Mouse (Mus musculus) gastrocnemius, postnatal 4 days (tissue): Measurements from ENCODE around the gene Gas2. TPM values are rescaled to one million over a fixed set of nuclear protein-coding genes. Genes with fewer than 3 reads are reported as not detected.

Experiments
- DNase-seq, 2 experiments: peaks; one replicate each; pipeline ENCODE4 v3.0.0; 2021 to 2022; ENCODE audit warnings: low spot score in 2 of 2, mixed read lengths in 2 of 2
- long read RNA-seq, 2 experiments: library from polyadenylated mRNA; stranded (forward); transcript quantifications; one replicate each; pipeline ENCODE4 v2.0.0; 2021
- total RNA-seq, 2 experiments: library from RNA; stranded (reverse); gene quantifications; 2 replicates each; pipeline ENCODE4 v1.2.3; 2021

Gene Gas2
- total RNA-seq: 10 to 100 TPM; 17.6 to 25.9 TPM
- long read RNA-seq, experiment 1, transcript Gas2-203 (8 exons, 2,232 nt): major isoform, 6 of 24 reads
- long read RNA-seq, experiment 1, partial matches to known transcripts: 0 of 24 reads
- long read RNA-seq, experiment 1, other reads (novel, unspliced or antisense): 14 of 24 reads
- long read RNA-seq, experiment 2, transcript Gas2-203 (8 exons, 2,232 nt): major isoform, 6 of 31 reads
- long read RNA-seq, experiment 2, partial matches to known transcripts: 3 of 31 reads
- long read RNA-seq, experiment 2, other reads (novel, unspliced or antisense): 18 of 31 reads

DNA sequence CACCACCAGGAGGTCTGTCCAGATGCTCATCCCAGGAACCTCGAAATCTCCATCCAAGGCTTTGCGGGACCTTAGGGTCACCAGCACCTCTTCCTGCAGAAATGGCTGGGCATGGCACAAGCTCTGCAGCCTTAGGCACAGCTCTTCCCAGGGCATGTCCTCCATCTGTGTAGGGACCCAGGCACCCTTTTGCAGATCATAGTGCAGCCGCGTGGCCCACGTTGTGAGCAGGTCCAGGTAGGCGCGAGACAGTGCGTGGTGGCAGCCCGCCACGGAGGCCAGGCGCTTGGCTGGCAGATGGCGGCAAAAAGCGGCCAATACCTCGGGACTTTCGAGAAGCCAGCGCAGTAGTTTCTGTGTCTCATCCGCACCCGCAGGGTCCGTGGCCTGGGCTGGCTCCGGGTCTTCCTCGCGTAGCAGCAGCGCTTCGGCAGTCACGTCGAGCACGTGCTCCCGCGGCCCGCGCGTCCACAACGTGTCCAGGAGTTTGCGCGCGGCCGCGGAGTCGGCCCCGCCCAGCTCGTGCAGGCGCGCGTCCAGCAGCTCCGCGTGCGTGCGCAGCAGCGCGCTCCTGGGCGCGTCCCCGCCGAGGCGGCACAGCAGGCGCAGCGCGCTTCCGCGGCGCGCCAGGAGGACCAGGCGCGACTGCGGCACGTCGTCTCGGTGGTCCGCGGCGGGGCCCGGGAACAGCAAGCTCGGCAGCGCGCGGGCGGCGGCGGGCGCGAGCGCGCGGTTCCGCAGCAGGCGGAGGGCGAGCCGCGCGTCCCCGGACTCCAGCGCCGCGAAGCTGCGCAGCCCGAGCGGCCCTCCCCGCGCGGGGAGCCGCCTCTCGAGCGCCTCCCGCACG lies at the start of gene Gas2:
TSS of gene Gas2 (plus strand) at position 766 of the 847 bp plus-strand sequence.
- peak; percentile 78 to 90 for DNase-seq

- DNase-seq: no peak
Observed at GRCm38 (mm10) chr7:51815473-51816282, 46.1 kb upstream of the Gas2 start.

DNA sequence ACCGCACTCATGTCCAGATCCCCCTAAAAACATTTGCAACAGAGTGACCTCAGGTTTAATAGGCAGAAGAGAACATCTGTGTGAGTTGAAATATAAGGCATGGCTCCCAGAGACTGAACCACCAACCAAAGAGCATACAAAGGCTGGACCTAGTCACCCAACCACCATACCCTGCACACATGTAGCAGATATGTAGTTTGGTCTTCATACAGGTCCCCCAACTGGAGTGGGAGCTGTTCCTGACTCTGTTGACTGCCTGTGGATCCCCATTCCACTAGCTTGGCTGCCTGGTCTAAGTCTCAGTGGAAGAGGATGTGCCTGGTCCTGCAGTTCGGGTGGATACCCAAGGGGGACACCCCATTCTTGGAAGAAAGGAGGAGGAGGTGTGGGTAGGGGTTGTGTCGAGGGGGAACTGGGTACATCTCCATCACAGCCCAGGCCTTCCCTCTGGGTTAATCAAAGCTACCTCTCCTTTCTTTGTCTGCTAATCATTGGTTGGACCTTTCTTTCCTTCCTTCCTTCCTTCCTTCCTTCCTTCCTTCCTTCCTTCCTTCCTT lies 45.5 kb upstream of the Gas2 start:
- DNase-seq: no peak

DNA sequence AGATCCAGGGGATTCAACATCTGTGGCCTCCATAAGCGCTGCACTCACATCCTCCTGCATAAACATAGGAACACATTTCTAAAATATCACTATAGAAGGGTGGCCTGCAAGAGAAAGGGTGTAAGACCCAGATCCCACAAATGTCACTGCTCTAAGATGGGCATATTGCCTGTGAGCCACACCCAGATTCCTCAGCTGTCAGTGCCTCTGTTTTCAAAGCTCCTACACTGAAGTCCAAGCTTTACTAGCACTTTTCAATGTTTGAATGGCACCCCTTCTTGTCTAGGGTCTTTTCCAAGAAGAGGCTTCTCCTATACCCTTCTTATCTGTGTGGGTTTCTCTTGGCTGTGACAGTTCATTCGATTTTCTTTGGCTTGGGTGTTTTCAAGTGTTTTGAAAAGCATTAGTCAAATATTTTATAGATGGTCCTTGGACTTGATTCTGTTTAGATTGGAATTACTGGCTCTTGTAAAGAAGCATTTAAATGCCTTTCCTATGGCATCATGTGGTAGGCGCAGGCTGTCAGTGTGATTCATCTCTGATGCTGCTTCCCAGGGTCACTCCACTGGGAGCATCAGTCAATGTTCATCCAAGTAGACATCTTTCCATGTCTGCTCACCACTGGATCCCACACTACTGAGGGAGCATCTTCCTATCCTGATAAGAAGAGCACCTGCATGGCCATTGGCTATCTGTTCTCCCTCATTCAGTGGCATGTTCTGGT lies 43.4 kb upstream of the Gas2 start:
- no peak for DNase-seq

- DNase-seq: no peak
Observed at GRCm38 (mm10) chr7:51819891-51820290, 41.9 kb upstream of the Gas2 start.

DNA sequence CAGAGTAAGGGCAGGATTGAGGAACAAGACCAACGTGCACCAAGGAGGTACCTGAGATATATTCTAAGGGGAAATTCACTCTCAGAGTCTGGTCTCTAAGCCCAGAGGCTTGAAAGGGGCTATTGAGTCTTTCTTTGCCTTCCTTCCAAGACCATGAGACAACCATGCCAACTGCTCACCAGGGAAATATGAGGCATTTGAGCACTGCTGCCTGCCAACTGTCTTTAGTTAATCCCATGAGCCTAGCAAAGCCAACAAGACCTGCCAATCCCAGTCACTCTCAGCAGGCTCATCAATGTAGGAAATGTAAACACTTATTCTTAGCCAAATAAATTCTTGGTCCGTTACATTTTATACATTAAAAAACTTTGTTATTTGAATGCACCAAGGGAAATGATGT lies 40.3 kb upstream of the Gas2 start:
- no peak for DNase-seq

GRCm38 (mm10) chr7:51823562-51824338 lies 38.1 kb upstream of the Gas2 start:
- no peak for DNase-seq

- DNase-seq: peak in 1 of 2 experiments; percentile 15
Observed at GRCm38 (mm10) chr7:51831917-51832316, 29.9 kb upstream of the Gas2 start.

GRCm38 (mm10) chr7:51840515-51840914 lies 21.3 kb upstream of the Gas2 start:
- DNase-seq: peak in 1 of 2 experiments; percentile 23

- no peak for DNase-seq
Observed at GRCm38 (mm10) chr7:51850877-51851276, 10.9 kb upstream of the Gas2 start.

- DNase-seq: no peak
Observed at GRCm38 (mm10) chr7:51851890-51852507, 9.8 kb upstream of the Gas2 start.

GRCm38 (mm10) chr7:51862097-51862492 lies 280 bp downstream of the Gas2 start, which contains the start of gene Fancf:
Gene Fancf, minus strand, starts transcription at chr7:51862267.
- peak; percentile 94 to 96 for DNase-seq

DNA sequence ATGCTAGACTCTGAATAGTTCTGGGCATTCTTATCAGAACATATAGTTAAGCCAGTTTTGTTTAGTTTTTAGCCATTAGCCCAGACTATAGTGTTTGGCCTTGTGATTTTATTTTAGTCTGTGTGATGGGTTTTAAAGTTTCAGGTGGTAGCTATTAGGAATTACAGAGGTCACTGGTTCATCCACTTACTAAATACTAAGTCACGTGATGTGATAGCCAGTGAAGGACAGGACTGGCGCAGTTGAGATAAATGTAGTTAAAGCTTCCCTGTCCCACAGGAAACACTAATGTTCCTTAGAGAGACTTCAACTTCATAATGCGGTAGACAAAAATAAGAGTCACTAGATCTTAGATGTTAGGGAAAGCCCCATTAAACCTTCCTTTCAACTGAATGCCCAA lies 1.0 kb downstream of the Gas2 start:
- no peak for DNase-seq

- no peak for DNase-seq
Observed at GRCm38 (mm10) chr7:51865336-51865735, 3.5 kb downstream of the Gas2 start.

- DNase-seq: no peak
Observed at GRCm38 (mm10) chr7:51867983-51868382, 6.2 kb downstream of the Gas2 start.

GRCm38 (mm10) chr7:51872041-51872440 lies 10.2 kb downstream of the Gas2 start:
- no peak for DNase-seq

DNA sequence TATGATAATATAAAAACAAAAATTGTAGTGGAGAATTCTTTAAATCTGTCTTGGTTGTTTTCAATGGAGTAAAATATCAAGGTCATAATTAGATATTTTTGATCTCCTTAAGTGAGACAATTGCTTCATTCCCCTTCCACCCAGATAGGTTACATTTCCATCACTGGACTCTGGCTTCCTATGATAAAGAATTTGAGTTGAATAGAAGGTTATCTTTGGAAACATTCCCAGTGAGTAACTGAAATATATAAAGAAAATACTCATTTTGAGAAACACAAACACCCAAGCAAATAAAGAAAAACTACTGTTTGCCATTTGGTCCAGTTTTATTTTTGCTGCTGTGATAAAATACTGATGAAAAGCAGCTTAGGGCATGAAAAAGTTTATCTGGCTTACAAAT lies 10.8 kb downstream of the Gas2 start:
- no peak for DNase-seq

DNA sequence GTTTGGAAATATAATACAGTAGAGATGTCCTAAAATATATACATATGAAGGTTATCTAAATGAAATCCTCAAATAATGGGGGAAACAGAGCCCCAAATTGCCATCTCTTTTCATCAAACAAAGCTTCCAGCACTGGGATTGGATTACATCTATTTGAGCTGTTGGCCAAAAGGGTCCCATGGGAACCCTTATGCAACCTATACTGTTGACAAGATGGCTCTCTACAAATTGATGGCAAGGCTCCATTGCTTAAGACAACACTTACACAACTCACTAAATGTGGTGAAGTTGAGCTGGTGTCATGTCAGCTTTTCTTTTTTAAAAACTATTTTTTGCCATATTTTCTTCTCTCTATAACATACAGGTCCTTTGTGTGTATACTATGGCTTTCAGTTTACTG lies 14.5 kb downstream of the Gas2 start:
- no peak for DNase-seq

- peak in 1 of 2 experiments; percentile 30 for DNase-seq
Observed at GRCm38 (mm10) chr7:51878730-51879129, 16.9 kb downstream of the Gas2 start.
